Mouse (Mus musculus) heart, postnatal 0 days (tissue): ENCODE results near the gene Erc1. TPM values are rescaled to one million over a fixed set of nuclear protein-coding genes. Genes with fewer than 3 reads are reported as not detected.

ENCODE experiments used
- ATAC-seq: fragments of 200-750 bp; cut with Nextera tagmentation; 2 replicates; pipeline ENCODE4 v1.8.0; 2017; ENCODE audit warnings: low read depth, moderate number of reproducible peaks, moderate library complexity; ENCODE audit not compliant: insufficient read depth
- DNase-seq: peaks from one replicate; pipeline ENCODE4 v3.0.0-alpha.2; 2016; ENCODE audit warnings: low spot score
- H3K27ac ChIP-seq: fragments of 300-500 bp; sonication (generic); 2 replicates; pipeline ENCODE4 v1.5.1; 2014; ENCODE audit warnings: low read depth, mild to moderate bottlenecking
- H3K27me3 ChIP-seq: fragments of 300-500 bp; sonication (generic); 2 replicates; pipeline ENCODE4 v1.6.1; 2014; ENCODE audit warnings: low read length, mixed read lengths; ENCODE audit not compliant: control insufficient read depth, insufficient read depth
- H3K36me3 ChIP-seq: fragments of 300-500 bp; sonication (generic); replicated peaks from 2 replicates; pipeline ENCODE4 v1.6.1; 2014; ENCODE audit warnings: low read length, mixed read lengths; ENCODE audit not compliant: control insufficient read depth, insufficient read depth
- H3K4me1 ChIP-seq: fragments of 300-500 bp; sonication (generic); 2 replicates; pipeline ENCODE4 v1.6.1; 2014; ENCODE audit warnings: antibody characterized with exemption; ENCODE audit not compliant: control insufficient read depth, insufficient read depth
- H3K4me2 ChIP-seq: fragments of 300-500 bp; sonication (generic); 2 replicates; pipeline ENCODE4 v1.6.1; 2014; ENCODE audit warnings: low read depth, mild to moderate bottlenecking, low read length, moderate library complexity
- H3K4me3 ChIP-seq: fragments of 300-500 bp; sonication (generic); 2 replicates; pipeline ENCODE4 v1.5.1; 2014; ENCODE audit warnings: low read depth, low read length
- H3K9ac ChIP-seq: fragments of 300-500 bp; sonication (generic); replicated peaks from 2 replicates; pipeline ENCODE4 v1.6.1; 2014; ENCODE audit warnings: low read depth, low read length, mixed read lengths
- H3K9me3 ChIP-seq: fragments of 300-500 bp; sonication (generic); replicated peaks from 2 replicates; pipeline ENCODE4 v1.6.1; 2016; ENCODE audit warnings: low read length; ENCODE audit not compliant: control insufficient read depth
- CTCF ChIP-seq: IDR thresholded peaks from 2 replicates; pipeline ENCODE4 v1.5.1; 2016; ENCODE audit warnings: antibody characterized with exemption, control low read depth, low read depth
- EP300 ChIP-seq: IDR thresholded peaks from 2 replicates; pipeline ENCODE4 v1.6.1; 2016; ENCODE audit warnings: antibody characterized with exemption, low read depth
- WGBS: fragments of 180-500 bp; shearing (Covaris S2); extraction: QIAGEN DNeasy Blood & Tissue Kit; methylation state at CpG from one replicate; pipeline ENCODE4 v1.1.7; 2014; 5-methylcytosine and 5-hydroxymethylcytosine counted together
- polyA plus RNA-seq: library from polyadenylated mRNA; unstranded; fragments of >200 nt; fragmentation: Nextera tagmentation; extraction: Ambion mirVana; gene quantifications from 2 replicates; pipeline ENCODE4 v1.2.1, GENCODE M21; 2015
- total RNA-seq: library from RNA; depleted of rRNA; stranded (reverse); fragments of >200 nt; gene quantifications from 2 replicates; pipeline ENCODE4 v1.2.3, GENCODE M21; 2014; ENCODE audit warnings: low replicate concordance

Gene Erc1
- total and polyA plus RNA-seq, 2 experiments from 2014 or later: 11.9 to 30.7 TPM

- no peak overlapping the region for H3K9ac ChIP-seq
- H3K4me3 ChIP-seq: no peak overlapping the region
- H3K4me1 ChIP-seq: no peaks in the 10 kb centered on the region
- H3K27me3 ChIP-seq: no peaks in the 10 kb centered on the region
- TF ChIP-seq CTCF (no peak), EP300 (no peak)
- peaks cover 22% of the 10 kb centered on the region for H3K36me3 ChIP-seq
- DNase-seq (no peak), ATAC-seq (no peak)
- no peaks in the 10 kb centered on the region for H3K9me3 ChIP-seq
- 92% methylated on average over 7 of the region's 7 CpGs for WGBS
- no peak overlapping the region for H3K4me2 ChIP-seq
- H3K27ac ChIP-seq: no peak overlapping the region
These were observed 173.2 kb downstream of the Erc1 start for GRCm38 (mm10) chr6:119674811-119675209.

DNA sequence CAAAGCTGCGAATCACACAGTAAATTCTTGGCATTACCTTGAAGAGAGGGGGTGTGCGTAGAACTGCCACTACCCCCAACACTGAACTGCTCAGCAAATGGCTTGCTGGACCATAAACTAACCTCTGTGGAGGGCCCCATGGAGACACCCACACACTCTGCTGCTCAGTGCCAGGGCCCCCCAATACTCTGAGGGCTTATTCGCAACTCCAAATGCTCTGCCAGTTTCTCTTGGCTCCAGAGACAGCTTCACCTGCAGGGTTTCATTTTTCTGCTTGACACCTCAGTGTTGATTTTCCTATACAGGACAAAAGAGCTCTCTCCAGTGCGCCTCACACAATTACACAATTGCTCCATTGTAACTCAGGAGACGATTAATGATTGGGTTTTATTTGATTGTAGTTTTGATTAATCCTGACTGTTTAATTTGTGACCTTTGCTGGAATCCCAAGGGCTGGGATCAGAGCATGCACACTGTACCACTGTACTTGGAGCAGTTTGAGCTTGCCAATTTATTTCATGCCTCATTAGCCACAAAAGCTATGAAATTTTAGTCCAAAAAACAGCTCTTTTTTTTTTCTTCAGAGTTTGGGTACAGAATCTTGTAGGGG, 173.7 kb downstream of the Erc1 start:
- Histone ChIP-seq H3K9me3 (no peaks in the 10 kb centered on the region), H3K4me1 (no peaks in the 10 kb centered on the region), H3K4me3 (no peak overlapping the region), H3K27me3 (no peaks in the 10 kb centered on the region), H3K4me2 (no peak overlapping the region), H3K27ac (no peak overlapping the region), H3K9ac (no peak overlapping the region), H3K36me3 (peaks cover 22% of the 10 kb centered on the region)
- WGBS: 80% methylated on average over 5 of the region's 5 CpGs
- TF ChIP-seq EP300 (no peak), CTCF (no peak)
- ATAC-seq: no peak
- no peak for DNase-seq

DNA sequence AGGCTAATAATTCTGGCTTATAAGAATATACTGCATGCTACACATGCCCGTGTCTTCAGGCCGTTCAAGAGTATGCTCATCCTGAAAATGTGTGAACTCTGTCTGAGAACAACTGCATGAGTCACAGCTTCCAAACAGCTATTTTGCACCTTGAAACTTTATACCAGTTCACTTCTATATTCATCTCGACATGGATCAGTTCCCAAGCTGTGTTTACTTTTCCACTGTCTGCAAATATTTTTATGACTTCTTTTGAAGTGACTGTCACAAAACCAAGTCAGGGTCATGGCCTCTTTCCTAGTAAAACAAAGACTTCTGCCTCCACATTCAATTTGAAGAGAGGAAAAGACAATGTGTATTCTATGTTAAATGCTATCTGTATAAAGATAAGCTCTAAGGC, 178.2 kb downstream of the Erc1 start:
- 37% methylated on average over 3 of the region's 3 CpGs for WGBS
- DNase-seq: no peak
- Histone ChIP-seq H3K4me2 (no peak overlapping the region), H3K27ac (no peak overlapping the region), H3K4me3 (no peak overlapping the region), H3K4me1 (peaks cover 4% of the 10 kb centered on the region; the same call in 1 of the 2 replicates), H3K9me3 (no peaks in the 10 kb centered on the region), H3K36me3 (peaks cover 19% of the 10 kb centered on the region), H3K27me3 (no peaks in the 10 kb centered on the region), H3K9ac (no peak overlapping the region)
- no peak for TF ChIP-seq EP300
- ATAC-seq: no peak

DNA sequence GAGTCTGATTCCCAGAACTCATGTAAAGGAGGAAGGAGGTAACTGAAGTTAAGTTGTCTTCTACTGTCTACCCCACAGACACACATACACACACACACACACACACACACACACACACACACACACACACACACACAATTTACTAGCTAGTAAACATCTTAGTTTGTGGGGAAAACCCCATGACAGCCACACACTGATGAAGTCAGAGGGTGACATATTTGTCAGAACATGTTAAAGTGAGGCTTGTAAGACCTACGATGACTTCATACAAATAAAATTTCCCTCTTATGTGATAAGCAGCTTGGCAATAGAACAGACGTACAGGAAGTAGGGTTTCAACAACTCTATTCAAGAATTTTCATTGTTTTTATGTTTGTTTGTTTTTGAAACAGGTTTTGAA, 185.0 kb downstream of the Erc1 start:
- Histone ChIP-seq H3K4me3 (no peak overlapping the region), H3K4me2 (no peak overlapping the region), H3K27me3 (no peaks in the 10 kb centered on the region), H3K36me3 (0 out of 2 replicates have a peak, but pooled peaks cover 4% of the 10 kb centered on the region), H3K4me1 (peaks cover 18% of the 10 kb centered on the region), H3K27ac (no peak overlapping the region), H3K9ac (no peak overlapping the region), H3K9me3 (no peaks in the 10 kb centered on the region)
- TF ChIP-seq EP300 (no peak), CTCF (no peak)
- WGBS: 12% methylated on average over 2 of the region's 2 CpGs
- DNase-seq: peak; percentile 43
- no peak for ATAC-seq

DNA sequence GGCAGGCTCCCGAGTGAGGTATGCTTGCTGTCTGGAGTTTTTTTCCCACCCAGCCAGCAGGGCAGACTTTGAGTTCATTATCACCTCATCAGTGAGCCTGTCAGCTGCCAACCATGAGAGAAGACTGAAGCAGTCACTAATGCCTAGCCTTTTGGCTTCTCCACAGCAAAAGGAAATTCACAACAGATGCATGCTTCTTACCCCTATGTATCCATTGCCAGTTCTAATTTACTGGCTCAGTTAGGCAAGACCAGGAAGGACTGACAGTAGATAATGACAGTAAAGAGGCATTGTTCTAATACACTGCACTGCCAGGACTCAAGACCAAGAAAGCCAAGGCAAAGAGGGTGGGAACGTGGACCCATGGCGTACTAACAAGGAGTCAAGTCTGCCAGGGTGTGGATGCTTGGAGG, 186.9 kb downstream of the Erc1 start:
- no peak overlapping the region for H3K4me2 ChIP-seq
- 28% methylated on average over 3 of the region's 3 CpGs for WGBS
- H3K4me3 ChIP-seq: no peak overlapping the region
- H3K27ac ChIP-seq: 0 out of 2 replicates have a peak overlapping the region, but pooled peaks have one; percentile 12
- no peak overlapping the region for H3K9ac ChIP-seq
- no peak for DNase-seq
- ATAC-seq: no peak
- H3K36me3 ChIP-seq: 0 out of 2 replicates have a peak, but pooled peaks cover 4% of the 10 kb centered on the region
- no peaks in the 10 kb centered on the region for H3K27me3 ChIP-seq
- TF ChIP-seq EP300 (no peak), CTCF (no peak)
- H3K4me1 ChIP-seq: peaks cover 13% of the 10 kb centered on the region
- H3K9me3 ChIP-seq: no peaks in the 10 kb centered on the region

GRCm38 (mm10) chr6:119658441-119658840, 189.5 kb downstream of the Erc1 start:
- TF ChIP-seq CTCF (no peak), EP300 (no peak)

More at GRCm38 (mm10) chr6:119658441-119658840, 189.5 kb downstream of the Erc1 start:
- Histone ChIP-seq H3K27ac (no peak overlapping the region), H3K4me3 (no peak overlapping the region), H3K9me3 (no peaks in the 10 kb centered on the region), H3K4me2 (no peak overlapping the region), H3K9ac (no peak overlapping the region), H3K27me3 (no peaks in the 10 kb centered on the region), H3K4me1 (peaks cover 11% of the 10 kb centered on the region), H3K36me3 (no peaks in the 10 kb centered on the region)
- ATAC-seq: no peak
- 96% methylated on average over 2 of the region's 2 CpGs for WGBS
- DNase-seq: no peak
